In genomic region chr16:35734038-35734437, GRCm38 (mm10) we compare ENCODE assay signal across 8 mouse cellular contexts. TPM values are rescaled to one million over a fixed set of nuclear protein-coding genes. Genes with fewer than 3 reads are reported as not detected.
A peak's percentile ranks its signal among the peaks of the same experiment; 100 is the strongest.
DNase-seq lines count a peak whose midpoint lies in the region; ATAC-seq and TF ChIP-seq lines count a peak whose summit lies in the region.

No protein-coding gene starts in this region.

- H3K36me3 ChIP-seq in intestine, embryonic 16.5 days (ENCODE audit: control insufficient read depth, insufficient read depth, low read length) = no peaks in the 10 kb centered on the region
- peaks cover 4% of the 10 kb centered on the region; the same call in 1 of the 2 replicates for H3K36me3 ChIP-seq in liver, embryonic 14.5 days (replicated peaks; ENCODE audit: control insufficient read depth, insufficient read depth, low read depth)

- H3K4me3 ChIP-seq in intestine, embryonic 16.5 days (ENCODE audit: low read length) = no peak overlapping the region
- no peak overlapping the region for H3K4me3 ChIP-seq in liver, embryonic 14.5 days (ENCODE audit: insufficient read depth in 1 of 2, low read depth in 2 of 2, low read length in 2 of 2)

- peak; percentile 66; the same call in 1 of the 2 replicates for ATAC-seq in intestine, embryonic 16.5 days
- ATAC-seq in liver, embryonic 14.5 days (ENCODE audit: insufficient read depth) = peak; percentile 68; the same call in 1 of the 2 replicates

- no peak overlapping the region for H3K9ac ChIP-seq in intestine, embryonic 16.5 days (ENCODE audit: low read depth, low read length)
- no peak overlapping the region for H3K9ac ChIP-seq in liver, embryonic 14.5 days (replicated peaks)

- H3K4me2 ChIP-seq in intestine, embryonic 16.5 days (ENCODE audit: low read depth, low read length) = no peak overlapping the region
- no peak overlapping the region for H3K4me2 ChIP-seq in liver, embryonic 14.5 days (ENCODE audit: low read depth)

- H3K4me1 ChIP-seq in intestine, embryonic 16.5 days (ENCODE audit: control insufficient read depth, insufficient read depth, low read length) = peaks cover 11% of the 10 kb centered on the region; the same call in 1 of the 2 replicates
- H3K4me1 ChIP-seq in liver, embryonic 14.5 days (replicated peaks; ENCODE audit: control insufficient read depth in 2 of 2, insufficient read depth in 2 of 2, low read length in 1 of 2) = no peaks in the 10 kb centered on the region

- WGBS in intestine, embryonic 16.5 days = 17% methylated on average over 6 of the region's 6 CpGs
- 12% methylated on average over 6 of the region's 6 CpGs for WGBS in liver, embryonic 14.5 days (ENCODE audit: insufficient replicate concordance)

- TF ChIP-seq EP300 in liver, embryonic 14.5 days (IDR thresholded peaks at IDR 0.05; ENCODE audit: low read depth) = no peak

- no peaks in the 10 kb centered on the region for H3K27me3 ChIP-seq in intestine, embryonic 16.5 days (replicated peaks; ENCODE audit: control insufficient read depth, insufficient read depth, low read length)
- H3K27me3 ChIP-seq in liver, embryonic 14.5 days (ENCODE audit: control insufficient read depth, insufficient read depth, low read length) = no peaks in the 10 kb centered on the region

- H3K9me3 ChIP-seq in intestine, embryonic 16.5 days (ENCODE audit: control insufficient read depth, low read length) = no peaks in the 10 kb centered on the region
- no peaks in the 10 kb centered on the region for H3K9me3 ChIP-seq in liver, embryonic 14.5 days (ENCODE audit: control insufficient read depth, low read length)

- no peak overlapping the region for H3K27ac ChIP-seq in intestine, embryonic 16.5 days (ENCODE audit: low read length)
- H3K27ac ChIP-seq in liver, embryonic 14.5 days = no peak overlapping the region

- DNase-seq in A20 (ENCODE audit: low read depth, low spot score) (peak; percentile 75), ES-CJ7 (ENCODE audit: low read depth, low spot score) (peak; percentile 75)
- peak; percentile 60 for DNase-seq in c-Kit-positive CD71-positive TER-119-negative erythroid progenitor cells, embryonic 14.5 days (ENCODE audit: low read depth)
- peak; percentile 80 for DNase-seq in gastrocnemius, adult 18-20 months (ENCODE audit: low spot score)
- DNase-seq in liver, embryonic 14.5 days (ENCODE audit: low read depth in 3 of 3, low spot score in 3 of 3) = peak; percentile 38 to 47 (median 47)
- DNase-seq in ovary, postnatal 36 days (ENCODE audit: low spot score) = peak; percentile 65
- peak; percentile 38 for DNase-seq in urinary bladder, adult 2 months (ENCODE audit: low spot score)

- peak; percentile 98 for TF ChIP-seq CTCF in liver, embryonic 14.5 days (IDR thresholded peaks at IDR 0.05; ENCODE audit: low read depth)

RNA-seq across cellular contexts. Expression of gene Dirc2, which starts 35.1 kb away (rescaled TPM):
- total RNA-seq in gastrocnemius, adult 18-20 months (2021) = 10 to 100 TPM; 61.7 to 65.1 TPM
- polyA plus RNA-seq in intestine, embryonic 16.5 days (2015; fragmentation: Nextera tagmentation; extraction: Ambion mirVana) = 7.8 and 11.8 TPM in 2 replicates
- 3.9 and 4.9 TPM in 2 replicates for polyA plus RNA-seq in liver, embryonic 14.5 days (2012; rRNA removed)
- polyA plus RNA-seq in liver, embryonic 14.5 days (2014; fragmentation: Nextera tagmentation; extraction: Ambion mirVana) = 5.8 and 5.9 TPM in 2 replicates
- 32.8 and 34.8 TPM in 2 replicates for polyA plus RNA-seq in urinary bladder, adult 2 months (2012; rRNA removed)

RNA-seq across cellular contexts. Expression of gene Hspbap1, which starts 36.1 kb away (rescaled TPM):
- total RNA-seq in gastrocnemius, adult 18-20 months (2021) = 1 to 10 TPM; 3.5 to 4.3 TPM
- 14.6 and 15.9 TPM in 2 replicates for polyA plus RNA-seq in intestine, embryonic 16.5 days (2015; fragmentation: Nextera tagmentation; extraction: Ambion mirVana)
- 10.1 and 12.8 TPM in 2 replicates for polyA plus RNA-seq in liver, embryonic 14.5 days (2012; rRNA removed)
- polyA plus RNA-seq in liver, embryonic 14.5 days (2014; fragmentation: Nextera tagmentation; extraction: Ambion mirVana) = 15.3 and 17.0 TPM in 2 replicates
- 7.7 and 8.7 TPM in 2 replicates for polyA plus RNA-seq in urinary bladder, adult 2 months (2012; rRNA removed)
